Mouse (Mus musculus): ENCODE results near the gene Capns1. TPM values are rescaled to one million over a fixed set of nuclear protein-coding genes. Genes with fewer than 3 reads are reported as not detected.
"Not testable (repeated sequence)": the region's sequence is repeated elsewhere in the genome, so short reads cannot be mapped to it uniquely, and the experiment has no call there.

The Capns1 gene
- 56.8 and 56.9 TPM in 2 replicates for polyA plus RNA-seq (2014; fragmentation: Nextera tagmentation; extraction: Ambion mirVana)

- H3K4me1 ChIP-seq (ENCODE audit: control insufficient read depth, insufficient read depth, low read length) = no peaks in the 10 kb centered on the region; the same call in 1 of the 2 replicates
- peak; percentile 92 for DNase-seq (ENCODE audit: low spot score)
- ATAC-seq (replicated peaks; ENCODE audit: insufficient number of reproducible peaks, low FRiP score, low TSS enrichment, low read depth) = no peak
- H3K36me3 ChIP-seq (replicated peaks; ENCODE audit: control insufficient read depth, insufficient read depth, low read depth, low read length) = no peaks in the 10 kb centered on the region
- no peak within 1 kb of the TSS for H3K27ac ChIP-seq (replicated peaks; ENCODE audit: low read depth, low read length)
- no peaks in the 10 kb centered on the region for H3K9me3 ChIP-seq (replicated peaks; ENCODE audit: control insufficient read depth, low read length)
- no peak within 1 kb of the TSS for H3K4me3 ChIP-seq (ENCODE audit: low read depth, low read length)
- H3K4me2 ChIP-seq (ENCODE audit: low read depth, low read length) = no peak within 1 kb of the TSS
- H3K27me3 ChIP-seq (ENCODE audit: control insufficient read depth, insufficient read depth, low read length) = no peaks in the 10 kb centered on the region
- H3K9ac ChIP-seq (replicated peaks; ENCODE audit: low read length) = no peak within 1 kb of the TSS
- WGBS = 6% methylated on average over 8 of the region's 8 CpGs
Observed at GRCm38 (mm10) chr7:30198481-30198971, at the start of gene Capns1. TSS of gene Capns1 (minus strand) at chr7:30198811.

DNA sequence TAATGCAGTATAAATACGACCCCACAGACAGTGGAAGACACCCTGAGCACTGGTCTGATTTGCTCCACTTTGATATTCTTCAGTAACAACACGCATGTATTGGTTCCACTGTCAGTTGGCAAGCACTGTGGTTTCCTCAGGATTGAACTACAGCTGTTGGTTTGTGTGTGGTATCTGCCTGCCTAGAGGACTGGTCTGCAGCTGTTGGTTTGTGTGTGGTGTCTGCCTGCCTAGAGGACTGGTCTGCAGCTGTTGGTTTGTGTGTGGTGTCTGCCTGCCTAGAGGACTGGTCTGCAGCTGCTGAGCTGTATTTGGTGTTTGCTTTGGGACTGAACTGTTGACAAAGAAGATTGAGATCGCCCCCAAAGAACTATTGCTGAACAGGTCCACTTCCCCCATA, 38.8 kb upstream of the Capns1 start:
- not testable (repeated sequence) for H3K4me2 ChIP-seq (ENCODE audit: low read depth, low read length); H3K36me3 ChIP-seq (replicated peaks; ENCODE audit: control insufficient read depth, insufficient read depth, low read depth, low read length); H3K9me3 ChIP-seq (replicated peaks; ENCODE audit: control insufficient read depth, low read length); ATAC-seq (replicated peaks; ENCODE audit: insufficient number of reproducible peaks, low FRiP score, low TSS enrichment, low read depth); H3K27ac ChIP-seq (replicated peaks; ENCODE audit: low read depth, low read length); H3K9ac ChIP-seq (replicated peaks; ENCODE audit: low read length); H3K4me3 ChIP-seq (ENCODE audit: low read depth, low read length); H3K27me3 ChIP-seq (ENCODE audit: control insufficient read depth, insufficient read depth, low read length); DNase-seq (ENCODE audit: low spot score); H3K4me1 ChIP-seq (ENCODE audit: control insufficient read depth, insufficient read depth, low read length)
- 86% methylated on average over 3 of the region's 3 CpGs for WGBS

- WGBS = 87% methylated on average over 4 of the region's 4 CpGs
- Histone ChIP-seq H3K4me2 (ENCODE audit: low read depth, low read length) (no peak within 1 kb of the TSS), H3K4me3 (ENCODE audit: low read depth, low read length) (no peak within 1 kb of the TSS), H3K27me3 (ENCODE audit: control insufficient read depth, insufficient read depth, low read length) (no peaks in the 10 kb centered on the region), H3K9me3 (replicated peaks; ENCODE audit: control insufficient read depth, low read length) (no peaks in the 10 kb centered on the region), H3K4me1 (ENCODE audit: control insufficient read depth, insufficient read depth, low read length) (no peaks in the 10 kb centered on the region; the same call in 1 of the 2 replicates), H3K27ac (replicated peaks; ENCODE audit: low read depth, low read length) (no peak within 1 kb of the TSS), H3K9ac (replicated peaks; ENCODE audit: low read length) (no peak within 1 kb of the TSS), H3K36me3 (replicated peaks; ENCODE audit: control insufficient read depth, insufficient read depth, low read depth, low read length) (no peaks in the 10 kb centered on the region)
- ATAC-seq (replicated peaks; ENCODE audit: insufficient number of reproducible peaks, low FRiP score, low TSS enrichment, low read depth) (no peak), DNase-seq (ENCODE audit: low spot score) (no peak)
Observed at GRCm38 (mm10) chr7:30235625-30236024, 37.0 kb upstream of the Capns1 start, which contains the start of gene Ovol3. TSS of gene Ovol3 (minus strand) at chr7:30235725.

DNA sequence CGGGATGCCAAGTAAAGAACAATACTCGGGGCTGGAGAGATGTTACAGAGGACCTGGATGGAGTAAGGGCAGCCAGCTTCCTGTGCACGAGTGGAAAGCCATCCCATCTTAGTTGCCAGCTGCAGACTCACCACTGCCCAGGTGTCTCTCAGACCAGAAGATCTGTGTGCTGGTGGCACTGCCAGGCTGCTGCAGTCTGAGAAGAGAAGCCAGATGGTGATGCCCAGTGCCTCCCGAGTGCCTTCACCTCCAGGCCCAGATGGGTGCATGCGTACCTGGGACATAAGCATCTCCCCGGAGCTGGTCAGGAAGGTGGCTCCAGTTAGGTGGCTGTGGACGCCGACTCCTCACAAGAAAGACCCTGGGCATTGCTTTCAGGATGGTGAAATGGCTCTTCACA, 36.5 kb upstream of the Capns1 start:
- ATAC-seq (replicated peaks; ENCODE audit: insufficient number of reproducible peaks, low FRiP score, low TSS enrichment, low read depth) (no peak), DNase-seq (ENCODE audit: low spot score) (no peak)
- H3K4me1 ChIP-seq (ENCODE audit: control insufficient read depth, insufficient read depth, low read length) = no peaks in the 10 kb centered on the region; the same call in 1 of the 2 replicates
- H3K9ac ChIP-seq (replicated peaks; ENCODE audit: low read length) = no peak overlapping the region
- H3K4me2 ChIP-seq (ENCODE audit: low read depth, low read length) = no peak overlapping the region
- no peak overlapping the region for H3K4me3 ChIP-seq (ENCODE audit: low read depth, low read length)
- H3K27ac ChIP-seq (replicated peaks; ENCODE audit: low read depth, low read length) = no peak overlapping the region
- WGBS = 91% methylated on average over 8 of the region's 8 CpGs
- no peaks in the 10 kb centered on the region for H3K9me3 ChIP-seq (replicated peaks; ENCODE audit: control insufficient read depth, low read length)
- H3K36me3 ChIP-seq (replicated peaks; ENCODE audit: control insufficient read depth, insufficient read depth, low read depth, low read length) = no peaks in the 10 kb centered on the region
- H3K27me3 ChIP-seq (ENCODE audit: control insufficient read depth, insufficient read depth, low read length) = no peaks in the 10 kb centered on the region

DNA sequence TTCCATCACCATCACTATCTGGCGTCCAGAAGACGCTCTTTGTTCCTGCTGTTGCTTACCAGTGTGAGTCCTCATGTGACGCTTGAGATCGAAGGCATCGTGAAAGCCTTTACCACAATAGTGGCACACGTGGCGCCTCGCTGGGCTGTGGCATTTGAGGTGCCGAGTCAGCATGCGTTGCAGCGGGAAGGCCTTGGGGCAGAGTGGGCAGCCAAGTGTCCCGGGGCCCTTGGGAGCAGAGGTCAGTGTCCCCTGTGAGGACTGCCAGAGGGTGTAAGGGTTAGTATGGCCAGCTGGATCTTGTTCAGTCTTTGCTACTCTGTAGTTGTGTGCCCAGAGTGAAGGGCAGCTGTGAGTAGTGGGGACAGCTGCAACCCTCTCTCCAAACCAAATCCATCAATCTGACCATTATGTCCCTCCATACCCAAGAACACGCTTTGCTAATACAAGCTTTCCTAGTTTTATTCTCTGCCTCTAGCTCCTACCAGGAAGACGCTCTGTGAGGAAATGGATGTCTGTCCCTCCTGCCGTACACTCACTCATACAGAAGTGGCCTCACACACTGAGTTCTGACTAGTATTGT, 35.8 kb upstream of the Capns1 start:
- no peak overlapping the region for H3K9ac ChIP-seq (replicated peaks; ENCODE audit: low read length)
- H3K4me2 ChIP-seq (ENCODE audit: low read depth, low read length) = no peak overlapping the region
- no peak overlapping the region for H3K4me3 ChIP-seq (ENCODE audit: low read depth, low read length)
- no peaks in the 10 kb centered on the region; the same call in 1 of the 2 replicates for H3K4me1 ChIP-seq (ENCODE audit: control insufficient read depth, insufficient read depth, low read length)
- ATAC-seq (replicated peaks; ENCODE audit: insufficient number of reproducible peaks, low FRiP score, low TSS enrichment, low read depth) (no peak), DNase-seq (ENCODE audit: low spot score) (no peak)
- H3K27me3 ChIP-seq (ENCODE audit: control insufficient read depth, insufficient read depth, low read length) = no peaks in the 10 kb centered on the region
- H3K36me3 ChIP-seq (replicated peaks; ENCODE audit: control insufficient read depth, insufficient read depth, low read depth, low read length) = no peaks in the 10 kb centered on the region
- no peak overlapping the region for H3K27ac ChIP-seq (replicated peaks; ENCODE audit: low read depth, low read length)
- 91% methylated on average over 15 of the region's 15 CpGs for WGBS
- no peaks in the 10 kb centered on the region for H3K9me3 ChIP-seq (replicated peaks; ENCODE audit: control insufficient read depth, low read length)

DNA sequence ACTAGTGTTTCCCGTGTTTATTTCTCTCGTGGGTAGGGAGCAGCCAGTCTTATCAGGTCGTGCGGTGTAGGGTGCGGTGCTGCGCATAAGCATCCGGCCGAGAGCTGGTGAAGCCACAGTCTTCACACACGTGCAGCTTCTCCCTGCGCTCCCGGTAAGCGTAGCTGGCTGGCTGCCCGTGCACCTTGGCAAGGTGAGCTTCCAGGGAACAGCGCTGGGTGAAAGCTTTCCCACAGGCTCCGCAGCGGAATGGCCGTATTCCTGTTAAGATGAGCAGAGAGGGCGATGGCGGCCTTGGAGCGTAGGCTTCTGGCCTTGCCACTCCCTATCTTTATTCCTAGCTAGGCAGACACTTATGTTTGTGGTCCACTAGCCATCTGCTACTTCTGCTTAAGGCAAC, 34.8 kb upstream of the Capns1 start:
- no peaks in the 10 kb centered on the region; the same call in 1 of the 2 replicates for H3K4me1 ChIP-seq (ENCODE audit: control insufficient read depth, insufficient read depth, low read length)
- DNase-seq (ENCODE audit: low spot score) (no peak), ATAC-seq (replicated peaks; ENCODE audit: insufficient number of reproducible peaks, low FRiP score, low TSS enrichment, low read depth) (no peak)
- peak overlapping the region; percentile 76; the same call in 1 of the 2 replicates for H3K4me3 ChIP-seq (ENCODE audit: low read depth, low read length)
- H3K9me3 ChIP-seq (replicated peaks; ENCODE audit: control insufficient read depth, low read length) = no peaks in the 10 kb centered on the region
- H3K36me3 ChIP-seq (replicated peaks; ENCODE audit: control insufficient read depth, insufficient read depth, low read depth, low read length) = no peaks in the 10 kb centered on the region
- H3K4me2 ChIP-seq (ENCODE audit: low read depth, low read length) = no peak overlapping the region
- 87% methylated on average over 20 of the region's 20 CpGs for WGBS
- H3K9ac ChIP-seq (replicated peaks; ENCODE audit: low read length) = no peak overlapping the region
- no peak overlapping the region for H3K27ac ChIP-seq (replicated peaks; ENCODE audit: low read depth, low read length)
- H3K27me3 ChIP-seq (ENCODE audit: control insufficient read depth, insufficient read depth, low read length) = no peaks in the 10 kb centered on the region

- peak; percentile 78 for DNase-seq (ENCODE audit: low spot score)
- peak; percentile 19; the same call in 1 of the 2 replicates for ATAC-seq (replicated peaks; ENCODE audit: insufficient number of reproducible peaks, low FRiP score, low TSS enrichment, low read depth)
Observed at GRCm38 (mm10) chr7:30232631-30233148, 34.1 kb upstream of the Capns1 start.

More at GRCm38 (mm10) chr7:30232631-30233148, 34.1 kb upstream of the Capns1 start:
- H3K27ac ChIP-seq (replicated peaks; ENCODE audit: low read depth, low read length) = peak overlapping the region; percentile 52; the same call in 1 of the 2 replicates
- H3K27me3 ChIP-seq (ENCODE audit: control insufficient read depth, insufficient read depth, low read length) = no peaks in the 10 kb centered on the region
- H3K4me2 ChIP-seq (ENCODE audit: low read depth, low read length) = peak overlapping the region; percentile 63
- no peaks in the 10 kb centered on the region for H3K36me3 ChIP-seq (replicated peaks; ENCODE audit: control insufficient read depth, insufficient read depth, low read depth, low read length)
- 2% methylated on average over 24 of the region's 24 CpGs for WGBS
- H3K4me1 ChIP-seq (ENCODE audit: control insufficient read depth, insufficient read depth, low read length) = no peaks in the 10 kb centered on the region; the same call in 1 of the 2 replicates
- H3K9ac ChIP-seq (replicated peaks; ENCODE audit: low read length) = peak overlapping the region; percentile 81
- peak overlapping the region; percentile 76 for H3K4me3 ChIP-seq (ENCODE audit: low read depth, low read length)
- no peaks in the 10 kb centered on the region for H3K9me3 ChIP-seq (replicated peaks; ENCODE audit: control insufficient read depth, low read length)
